Mouse (Mus musculus) adrenal gland, postnatal 25 days (tissue): Measurements from ENCODE around the gene Trappc13. TPM values are rescaled to one million over a fixed set of nuclear protein-coding genes. Genes with fewer than 3 reads are reported as not detected.
A peak's percentile ranks its signal among the peaks of the same experiment; 100 is the strongest.

Source experiments
- DNase-seq: peaks from one replicate; pipeline ENCODE4 v3.0.0; 2021; ENCODE audit warnings: mixed read lengths
- total RNA-seq: library from RNA; stranded (reverse); gene quantifications from 2 replicates; pipeline ENCODE4 v1.2.3, GENCODE M21; 2021

Trappc13 gene
- total RNA-seq, 1 experiment from 2014 or later, result 61.0 TPM

- no peak for DNase-seq
Measured at GRCm38 (mm10) chr13:104114827-104115226, 63.4 kb downstream of the Trappc13 start.

- DNase-seq, result no peak
Measured at GRCm38 (mm10) chr13:104113782-104114181, 64.5 kb downstream of the Trappc13 start.

- no peak for DNase-seq
Measured at GRCm38 (mm10) chr13:104112266-104112900, 65.9 kb downstream of the Trappc13 start.

GRCm38 (mm10) chr13:104110526-104110925 lies 67.7 kb downstream of the Trappc13 start:
- no peak for DNase-seq

GRCm38 (mm10) chr13:104109816-104110521 lies 68.3 kb downstream of the Trappc13 start:
- peak; percentile 41 for DNase-seq

- peak; percentile 90 for DNase-seq
Measured at GRCm38 (mm10) chr13:104109288-104109815, 68.9 kb downstream of the Trappc13 start, which contains the start of the genes Nln and Sgtb. Gene Nln (minus strand): TSS chr13:104109614. Gene Sgtb (plus strand): TSS chr13:104109741.

- peak; percentile 4 for DNase-seq
Measured at GRCm38 (mm10) chr13:104108651-104109287, 69.5 kb downstream of the Trappc13 start.

GRCm38 (mm10) chr13:104101606-104102235 lies 76.5 kb downstream of the Trappc13 start:
- DNase-seq, result no peak

GRCm38 (mm10) chr13:104100416-104100815 lies 77.9 kb downstream of the Trappc13 start:
- DNase-seq, result no peak

GRCm38 (mm10) chr13:104097190-104097589 lies 81.1 kb downstream of the Trappc13 start:
- no peak for DNase-seq

GRCm38 (mm10) chr13:104095955-104096354 lies 82.3 kb downstream of the Trappc13 start:
- DNase-seq, result no peak

GRCm38 (mm10) chr13:104094531-104095385 lies 83.5 kb downstream of the Trappc13 start:
- DNase-seq, result peak; percentile 44

Other genes starting within 250 kb of the Trappc13 start
- 19.0 and 22.8 TPM in 2 replicates for gene Nln, start 68.9 kb downstream of the Trappc13 start, total RNA-seq
- gene Sgtb, start 68.7 kb downstream of the Trappc13 start, total RNA-seq, result 5.1 and 5.2 TPM in 2 replicates
- 18.3 and 23.2 TPM in 2 replicates for gene Trim23, start 328 bp upstream of the Trappc13 start, total RNA-seq
- gene Cenpk, start 50.1 kb upstream of the Trappc13 start, total RNA-seq, result 3.3 and 7.1 TPM in 2 replicates
- 17.3 and 17.8 TPM in 2 replicates for gene Ppwd1, start 50.4 kb upstream of the Trappc13 start, total RNA-seq
- 3.8 and 4.2 TPM in 2 replicates for gene Adamts6, start 109.4 kb upstream of the Trappc13 start, total RNA-seq